Mouse (Mus musculus) lung, embryonic 15.5 days (tissue): ENCODE results near the gene Fli1. TPM values are rescaled to one million over a fixed set of nuclear protein-coding genes. Genes with fewer than 3 reads are reported as not detected.

ENCODE experiments used
- ATAC-seq: fragments of 200-750 bp; cut with Nextera tagmentation; 2 replicates; pipeline ENCODE4 v1.8.0; 2017; ENCODE audit warnings: moderate number of reproducible peaks, borderline replicate concordance; ENCODE audit not compliant: low FRiP score, low TSS enrichment; ENCODE audit errors: extremely low read depth
- H3K27ac ChIP-seq: fragments of 300-500 bp; sonication (generic); 2 replicates; pipeline ENCODE4 v1.5.1; 2015; ENCODE audit warnings: moderate library complexity, mild to moderate bottlenecking, inconsistent platforms
- H3K27me3 ChIP-seq: fragments of 300-500 bp; sonication (generic); 2 replicates; pipeline ENCODE4 v1.6.1; 2015; ENCODE audit warnings: inconsistent platforms
- H3K36me3 ChIP-seq: fragments of 300-500 bp; sonication (generic); 2 replicates; pipeline ENCODE4 v1.6.1; 2015; ENCODE audit warnings: inconsistent platforms
- H3K4me1 ChIP-seq: fragments of 300-500 bp; sonication (generic); 2 replicates; pipeline ENCODE4 v1.6.1; 2015; ENCODE audit warnings: inconsistent platforms
- H3K4me2 ChIP-seq: fragments of 300-500 bp; sonication (generic); 2 replicates; pipeline ENCODE4 v1.6.1; 2015; ENCODE audit warnings: inconsistent platforms, mild to moderate bottlenecking, moderate library complexity
- H3K4me3 ChIP-seq: fragments of 300-500 bp; sonication (generic); 2 replicates; pipeline ENCODE4 v1.5.1; 2015; ENCODE audit warnings: mild to moderate bottlenecking, inconsistent platforms
- H3K9ac ChIP-seq: fragments of 300-500 bp; sonication (generic); 2 replicates; pipeline ENCODE4 v1.6.1; 2015; ENCODE audit warnings: inconsistent platforms
- H3K9me3 ChIP-seq: fragments of 300-500 bp; sonication (generic); 2 replicates; pipeline ENCODE4 v1.6.1; 2016; ENCODE audit warnings: inconsistent platforms
- WGBS: fragments of 180-500 bp; shearing (Covaris S2); methylation state at CpG from one replicate; pipeline ENCODE4 v1.1.7; 2015; 5-methylcytosine and 5-hydroxymethylcytosine counted together
- polyA plus RNA-seq: library from polyadenylated mRNA; unstranded; fragments of >200 nt; fragmentation: Nextera tagmentation; extraction: Ambion mirVana; gene quantifications from 2 replicates; pipeline ENCODE4 v1.2.1, GENCODE M21; 2015

The Fli1 gene
- polyA plus RNA-seq, 1 experiment from 2014 or later: 35.2 TPM

DNA sequence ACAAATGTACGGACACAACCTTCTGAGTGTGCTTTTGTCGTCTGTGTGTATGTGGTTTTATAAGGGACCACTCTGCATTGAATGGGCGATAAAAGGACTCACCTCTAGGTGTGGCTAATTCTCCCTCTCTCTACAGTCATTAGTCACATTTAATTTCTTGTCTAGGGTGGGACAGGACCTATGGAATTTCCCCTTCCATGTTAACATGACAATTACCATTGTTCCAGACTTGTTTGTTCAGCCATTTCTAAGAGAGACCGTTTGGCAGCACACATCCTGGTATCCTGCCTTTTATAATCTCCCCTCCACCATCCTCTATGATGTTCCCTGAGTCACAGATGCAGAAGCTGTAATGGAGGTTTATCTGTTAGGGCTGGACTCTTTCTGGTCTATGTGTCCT is 26.6 kb upstream of the Fli1 start:
- WGBS: 60% methylated on average over 4 of the region's 4 CpGs
- Histone ChIP-seq H3K4me2 (no peak overlapping the region), H3K27ac (no peak overlapping the region), H3K9ac (no peak overlapping the region), H3K9me3 (no peaks in the 10 kb centered on the region), H3K36me3 (no peaks in the 10 kb centered on the region), H3K4me3 (no peak overlapping the region), H3K27me3 (no peaks in the 10 kb centered on the region), H3K4me1 (peaks cover 31% of the 10 kb centered on the region)
- no peak for ATAC-seq

DNA sequence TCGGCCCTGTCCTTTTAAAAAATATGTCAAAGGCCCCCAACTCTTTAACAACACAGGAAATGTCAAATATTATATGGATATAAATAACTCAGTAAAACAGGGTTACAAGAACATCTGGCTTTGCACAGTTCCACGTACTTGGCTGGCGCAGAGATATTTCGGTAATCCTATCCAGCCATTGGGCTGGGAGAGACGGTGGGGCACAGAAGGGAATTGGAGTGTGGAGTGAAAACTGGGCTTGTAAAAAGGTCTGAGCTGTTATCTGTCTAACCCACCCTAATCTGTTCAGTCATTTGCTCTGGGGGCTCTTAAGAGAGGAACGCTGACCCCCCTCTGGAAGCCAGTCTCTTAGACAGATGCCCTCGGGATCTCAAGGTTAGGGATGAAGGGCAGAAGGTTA is 24.9 kb upstream of the Fli1 start:
- Histone ChIP-seq H3K4me3 (no peak overlapping the region), H3K27me3 (no peaks in the 10 kb centered on the region), H3K9me3 (no peaks in the 10 kb centered on the region), H3K9ac (no peak overlapping the region), H3K4me2 (no peak overlapping the region), H3K36me3 (no peaks in the 10 kb centered on the region), H3K27ac (no peak overlapping the region), H3K4me1 (peaks cover 45% of the 10 kb centered on the region)
- 34% methylated on average over 7 of the region's 7 CpGs for WGBS
- ATAC-seq: no peak

DNA sequence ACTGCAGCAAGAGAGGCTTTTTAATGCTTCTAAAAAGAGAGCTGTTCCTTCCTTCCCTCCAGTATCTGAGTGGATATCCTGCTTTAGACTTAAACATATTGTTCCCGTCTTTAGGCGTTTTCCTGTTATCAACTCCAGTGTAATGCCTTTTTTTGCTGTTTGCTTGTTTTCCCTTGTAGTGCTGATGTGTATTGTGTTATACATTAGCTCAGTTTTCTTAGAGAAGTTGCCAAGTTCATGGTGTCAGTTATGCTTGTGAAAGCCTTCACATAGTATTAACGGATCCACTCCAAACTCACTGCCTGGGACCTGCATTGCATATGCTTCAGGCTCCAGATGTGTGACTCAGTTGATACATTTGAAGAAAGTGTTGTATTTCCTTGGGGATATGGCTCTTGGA is 22.6 kb upstream of the Fli1 start:
- Histone ChIP-seq H3K36me3 (no peaks in the 10 kb centered on the region), H3K9me3 (no peaks in the 10 kb centered on the region), H3K4me3 (no peak overlapping the region), H3K4me2 (no peak overlapping the region), H3K9ac (no peak overlapping the region), H3K27ac (peak overlapping the region; percentile 61; the same call in 1 of the 2 replicates), H3K4me1 (peaks cover 55% of the 10 kb centered on the region), H3K27me3 (no peaks in the 10 kb centered on the region)
- 41% methylated on average over 3 of the region's 3 CpGs for WGBS
- ATAC-seq: no peak

DNA sequence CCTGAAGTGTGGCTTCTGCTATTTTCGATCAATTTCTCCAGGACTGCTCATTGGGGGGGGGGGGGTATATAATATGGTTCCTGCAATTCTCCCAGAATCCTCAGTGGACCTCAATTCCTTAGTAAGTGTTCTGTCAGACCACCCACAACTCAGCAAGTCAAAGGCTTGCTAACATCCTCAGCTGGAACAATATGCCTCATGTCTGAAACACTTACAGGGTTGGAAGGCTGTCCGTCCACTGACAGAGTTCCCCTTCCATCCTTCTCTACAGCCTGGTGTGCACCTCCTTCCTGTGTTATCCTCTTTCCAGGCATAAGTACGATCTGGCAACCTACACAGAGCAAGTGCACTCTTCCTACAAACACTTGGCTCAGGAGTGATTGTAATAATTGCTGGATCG is 20.2 kb upstream of the Fli1 start:
- Histone ChIP-seq H3K9me3 (no peaks in the 10 kb centered on the region), H3K36me3 (no peaks in the 10 kb centered on the region), H3K27ac (peak overlapping the region; percentile 52), H3K4me2 (peak overlapping the region; percentile 39), H3K9ac (no peak overlapping the region), H3K4me1 (peaks cover 61% of the 10 kb centered on the region), H3K4me3 (no peak overlapping the region), H3K27me3 (no peaks in the 10 kb centered on the region)
- WGBS: 42% methylated on average over 4 of the region's 4 CpGs
- peak; percentile 41; the same call in 1 of the 2 replicates for ATAC-seq

DNA sequence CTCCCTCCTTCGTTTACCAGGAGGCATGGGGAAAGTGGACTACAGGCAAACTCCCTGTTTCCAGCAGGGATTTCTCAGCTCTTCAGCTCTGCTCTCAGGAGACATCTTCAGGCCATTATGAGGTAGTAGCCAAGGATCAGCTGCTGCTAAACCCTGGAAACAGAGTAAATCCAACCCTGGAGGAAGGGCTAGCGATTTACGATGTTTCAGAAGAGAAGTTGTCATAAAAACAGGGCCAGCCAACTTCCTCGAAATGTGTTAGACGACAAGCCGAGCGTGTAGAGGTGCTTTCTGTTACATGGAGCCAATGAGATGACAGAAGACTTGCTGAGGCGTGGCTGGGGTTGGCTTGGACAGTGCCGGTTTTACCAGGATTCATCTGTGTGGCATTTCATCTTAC is 19.7 kb upstream of the Fli1 start:
- H3K4me3 ChIP-seq: no peak overlapping the region
- ATAC-seq: peak; percentile 80
- H3K36me3 ChIP-seq: no peaks in the 10 kb centered on the region
- peak overlapping the region; percentile 52 for H3K27ac ChIP-seq
- H3K4me1 ChIP-seq: peaks cover 57% of the 10 kb centered on the region
- WGBS: 17% methylated on average over 9 of the region's 9 CpGs
- H3K9me3 ChIP-seq: no peaks in the 10 kb centered on the region
- no peak overlapping the region for H3K9ac ChIP-seq
- peak overlapping the region; percentile 39 for H3K4me2 ChIP-seq
- no peaks in the 10 kb centered on the region for H3K27me3 ChIP-seq

DNA sequence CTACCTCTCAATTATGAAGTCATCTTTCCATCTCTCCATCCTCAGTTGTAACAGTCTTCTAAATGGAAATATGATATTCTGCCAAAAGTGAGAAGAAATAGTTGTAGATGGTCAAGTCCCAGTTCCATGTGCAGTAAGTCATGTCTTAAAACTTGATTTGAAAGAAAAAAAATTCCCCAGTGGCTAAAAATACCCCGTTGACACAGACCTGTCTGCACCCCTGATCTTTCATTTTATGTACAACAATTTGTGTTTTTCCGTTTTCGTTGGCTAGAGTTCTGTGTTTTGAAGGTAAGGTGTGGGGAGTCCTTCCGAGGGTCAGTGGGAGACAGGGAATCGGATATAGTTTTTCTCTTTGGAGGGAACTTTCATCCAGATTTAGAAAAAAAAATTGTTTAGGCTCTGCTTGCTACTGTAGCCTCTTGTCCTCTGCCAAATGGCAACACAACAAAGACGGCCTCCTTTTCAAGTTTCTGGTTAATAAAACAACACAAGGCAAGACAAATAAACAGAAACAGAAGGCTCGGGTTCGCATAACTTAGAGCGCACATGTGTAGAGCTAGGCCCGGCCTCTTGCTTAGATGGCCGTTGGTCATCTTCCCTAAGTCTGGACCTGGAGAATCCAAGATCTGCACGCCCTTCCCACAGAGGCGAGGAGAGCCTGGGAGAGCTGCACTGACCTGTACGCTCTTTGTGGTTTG is 18.7 kb upstream of the Fli1 start:
- no peaks in the 10 kb centered on the region for H3K36me3 ChIP-seq
- peak; percentile 39; the same call in 1 of the 2 replicates for ATAC-seq
- H3K9me3 ChIP-seq: no peaks in the 10 kb centered on the region
- no peak overlapping the region for H3K4me2 ChIP-seq
- 56% methylated on average over 14 of the region's 14 CpGs for WGBS
- no peaks in the 10 kb centered on the region for H3K27me3 ChIP-seq
- no peak overlapping the region for H3K4me3 ChIP-seq
- H3K27ac ChIP-seq: peak overlapping the region; percentile 45
- no peak overlapping the region for H3K9ac ChIP-seq
- peaks cover 55% of the 10 kb centered on the region for H3K4me1 ChIP-seq

DNA sequence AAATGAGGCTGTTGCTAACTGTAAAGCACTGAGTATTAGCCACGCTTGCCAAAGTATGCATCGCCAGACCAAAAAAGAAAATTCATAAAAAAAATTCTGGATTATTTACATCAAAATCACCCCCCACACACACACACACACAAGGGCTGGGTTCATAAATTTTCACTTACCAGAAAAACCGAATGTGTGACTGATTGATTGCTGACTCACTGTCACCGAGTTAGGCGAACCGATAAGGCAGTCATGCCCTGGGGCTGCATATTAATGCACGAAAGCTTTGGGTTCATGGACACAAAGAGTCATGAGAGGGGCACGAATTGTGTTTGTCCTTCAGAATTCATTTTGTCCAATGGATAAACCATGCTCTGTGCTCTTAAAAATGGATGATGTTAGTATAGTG is 17.2 kb upstream of the Fli1 start:
- no peaks in the 10 kb centered on the region for H3K27me3 ChIP-seq
- no peak overlapping the region for H3K9ac ChIP-seq
- H3K36me3 ChIP-seq: no peaks in the 10 kb centered on the region
- no peaks in the 10 kb centered on the region for H3K9me3 ChIP-seq
- peaks cover 46% of the 10 kb centered on the region for H3K4me1 ChIP-seq
- no peak for ATAC-seq
- WGBS: 46% methylated on average over 8 of the region's 8 CpGs
- no peak overlapping the region for H3K4me3 ChIP-seq
- H3K4me2 ChIP-seq: no peak overlapping the region
- no peak overlapping the region for H3K27ac ChIP-seq

DNA sequence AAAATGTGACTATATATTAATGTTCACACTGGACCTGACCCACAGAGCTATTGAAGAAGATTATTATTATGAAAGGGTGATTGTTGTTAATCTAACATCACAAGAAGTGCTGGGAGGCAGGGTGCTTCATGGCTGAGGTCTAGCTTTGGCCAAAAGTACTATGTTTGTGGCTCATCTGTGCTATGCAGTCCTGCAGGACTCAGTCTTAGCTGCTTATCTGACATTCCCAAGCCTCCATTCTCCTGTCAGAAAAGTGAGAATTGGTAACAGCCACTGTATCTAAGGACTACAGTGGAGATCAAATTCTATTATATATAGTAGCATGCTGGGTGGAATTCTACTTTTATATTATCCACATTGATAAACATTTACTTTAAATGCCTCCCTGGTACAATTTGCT is 16.8 kb upstream of the Fli1 start:
- no peak for ATAC-seq
- H3K9ac ChIP-seq: no peak overlapping the region
- H3K4me2 ChIP-seq: no peak overlapping the region
- no peak overlapping the region for H3K4me3 ChIP-seq
- no peak overlapping the region for H3K27ac ChIP-seq
- no peaks in the 10 kb centered on the region for H3K9me3 ChIP-seq
- no peaks in the 10 kb centered on the region for H3K27me3 ChIP-seq
- peaks cover 42% of the 10 kb centered on the region for H3K4me1 ChIP-seq
- H3K36me3 ChIP-seq: no peaks in the 10 kb centered on the region

DNA sequence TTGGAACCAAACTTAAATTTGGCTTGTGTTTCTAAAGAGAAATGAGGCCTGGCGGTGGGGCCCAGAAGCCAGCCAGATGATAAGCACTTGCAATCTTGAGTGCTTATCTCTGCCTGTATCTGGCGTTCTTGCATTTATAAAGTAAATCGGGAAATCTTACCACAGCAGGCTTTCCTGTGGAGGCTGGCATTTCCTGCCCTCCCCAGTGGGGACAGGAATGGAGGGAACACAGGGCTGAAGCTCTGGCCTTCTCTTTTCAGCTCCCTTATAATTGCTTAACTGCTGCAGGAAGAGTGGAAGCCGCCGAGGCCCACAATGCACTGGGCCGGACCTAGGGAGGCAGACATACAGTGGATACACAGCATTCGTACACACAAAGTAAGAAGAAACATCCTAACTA is 13.7 kb upstream of the Fli1 start:
- no peak overlapping the region for H3K9ac ChIP-seq
- peak overlapping the region; percentile 71 for H3K27ac ChIP-seq
- peak; percentile 44 for ATAC-seq
- H3K27me3 ChIP-seq: no peaks in the 10 kb centered on the region
- no peak overlapping the region for H3K4me2 ChIP-seq
- H3K36me3 ChIP-seq: no peaks in the 10 kb centered on the region
- WGBS: 53% methylated on average over 7 of the region's 7 CpGs
- H3K4me3 ChIP-seq: no peak overlapping the region
- H3K4me1 ChIP-seq: peaks cover 18% of the 10 kb centered on the region
- no peaks in the 10 kb centered on the region for H3K9me3 ChIP-seq

DNA sequence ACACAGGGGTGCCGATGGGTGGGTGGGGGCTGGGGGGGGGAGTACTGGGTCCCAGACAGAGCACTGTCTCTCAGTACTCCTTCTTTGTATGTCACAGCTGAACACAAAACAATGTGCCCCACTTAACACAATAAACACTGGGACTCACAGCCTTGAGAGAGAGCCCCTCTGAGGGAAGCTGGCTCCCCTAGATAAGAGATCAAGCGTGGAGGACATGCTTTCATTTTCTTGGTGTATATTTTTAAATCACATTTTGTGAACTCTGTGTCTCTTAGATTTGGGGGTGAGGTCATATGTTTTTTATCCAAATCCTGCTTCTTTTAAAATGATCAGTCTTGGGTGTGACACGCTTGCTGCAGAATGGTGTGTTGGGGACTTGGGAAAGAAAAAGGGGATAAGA is 12.6 kb upstream of the Fli1 start:
- no peak for ATAC-seq

DNA sequence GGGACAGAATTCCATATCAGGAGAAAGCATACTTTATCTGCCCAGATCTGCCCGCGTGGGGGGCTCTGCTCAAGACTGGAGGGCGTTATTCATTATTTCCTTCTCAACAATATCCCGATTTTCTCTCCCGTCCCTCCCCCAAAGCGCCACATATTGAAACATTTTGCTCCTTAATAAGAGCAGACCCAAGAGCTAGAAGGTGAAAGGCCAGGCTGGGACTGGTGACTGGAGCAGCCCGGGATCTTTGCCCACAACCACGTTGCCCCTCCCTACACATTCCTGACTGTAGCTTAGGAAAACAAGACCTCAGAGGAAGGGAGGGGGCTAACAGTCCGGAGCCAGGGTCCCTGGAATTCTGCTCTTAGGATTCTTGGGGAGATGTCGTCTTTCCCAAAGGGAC is 7.9 kb upstream of the Fli1 start:
- Histone ChIP-seq H3K9ac (no peak overlapping the region), H3K4me2 (peak overlapping the region; percentile 5; the same call in 1 of the 2 replicates), H3K27me3 (peaks cover 9% of the 10 kb centered on the region), H3K27ac (peak overlapping the region; percentile 70), H3K9me3 (no peaks in the 10 kb centered on the region), H3K36me3 (no peaks in the 10 kb centered on the region), H3K4me3 (no peak overlapping the region), H3K4me1 (peaks cover 38% of the 10 kb centered on the region)
- 10% methylated on average over 10 of the region's 10 CpGs for WGBS
- no peak for ATAC-seq

More for the DNA sequence above, 12.6 kb upstream of the Fli1 start:
- Histone ChIP-seq H3K27me3 (no peaks in the 10 kb centered on the region), H3K4me2 (no peak overlapping the region), H3K36me3 (no peaks in the 10 kb centered on the region), H3K27ac (peak overlapping the region; percentile 71; the same call in 1 of the 2 replicates), H3K4me3 (no peak overlapping the region), H3K9me3 (no peaks in the 10 kb centered on the region), H3K9ac (no peak overlapping the region), H3K4me1 (peaks cover 15% of the 10 kb centered on the region)
- whole genome bisulfite sequencing: 67% methylated on average over 3 of the region's 3 CpGs

DNA sequence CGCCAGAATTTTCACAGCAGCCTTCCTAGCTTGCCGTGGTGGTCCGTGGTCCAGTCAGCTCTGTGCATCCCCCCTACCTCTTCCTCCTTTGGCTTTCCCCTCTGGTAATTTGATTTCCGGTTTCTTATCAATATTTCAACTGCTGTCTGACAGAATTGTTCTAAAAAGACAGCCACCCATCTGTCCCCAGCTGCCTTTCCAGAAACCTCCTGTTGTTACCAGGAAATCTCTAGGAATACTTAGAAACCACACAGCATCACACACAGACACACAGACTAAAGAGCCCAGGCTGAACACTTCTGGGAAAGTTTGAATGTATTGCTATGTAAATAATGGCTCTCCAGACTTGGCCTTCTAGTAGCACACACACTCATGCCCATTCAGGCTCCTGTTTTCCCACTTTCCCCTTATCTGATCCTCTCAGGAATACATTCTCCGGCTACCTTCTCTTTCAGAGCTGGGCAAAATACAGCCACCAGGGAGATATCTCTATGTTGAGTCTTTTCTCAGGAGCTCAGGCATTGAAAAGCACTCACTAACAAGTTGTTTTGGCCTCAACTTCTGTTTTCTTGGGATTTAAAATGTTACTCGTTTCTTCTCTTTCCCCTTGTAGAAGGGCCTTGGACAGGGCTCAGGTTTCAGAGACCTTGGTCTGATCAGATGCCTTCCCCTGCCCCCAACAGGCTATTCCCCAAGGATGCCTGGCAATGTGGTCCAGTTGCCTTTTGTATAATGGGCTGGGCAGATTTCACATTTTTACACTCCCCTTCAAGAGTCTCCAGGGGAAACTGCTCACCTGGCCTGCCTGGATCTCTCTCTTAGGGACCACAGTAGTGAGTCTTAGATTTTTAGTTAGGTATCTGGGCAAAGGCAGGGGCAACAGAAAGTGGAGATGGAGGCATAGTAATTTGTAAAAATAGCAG is 7.1 kb upstream of the Fli1 start:
- Histone ChIP-seq H3K9me3 (no peaks in the 10 kb centered on the region), H3K4me3 (no peak overlapping the region), H3K9ac (no peak overlapping the region), H3K4me2 (no peak overlapping the region; the same call in 1 of the 2 replicates), H3K27me3 (peaks cover 14% of the 10 kb centered on the region), H3K36me3 (no peaks in the 10 kb centered on the region), H3K4me1 (peaks cover 47% of the 10 kb centered on the region), H3K27ac (peak overlapping the region; percentile 70)
- ATAC-seq: peak; percentile 63; the same call in 1 of the 2 replicates
- WGBS: 21% methylated on average over 6 of the region's 6 CpGs
